Mouse (Mus musculus): ENCODE data around the gene Tbp.
A peak's percentile ranks its signal among the peaks of the same experiment; 100 is the strongest.

Gene Tbp

GRCm38 (mm10) chr17:15499656-15500394, at the start of gene Tbp, which contains the start of gene Psmb1:
Tbp (plus strand) TSS chr17:15499888.
Psmb1 (minus strand) TSS chr17:15499751.
- peak; percentile 98 for DNase-seq (ENCODE audit: low read depth, low spot score)

GRCm38 (mm10) chr17:15455203-15455602, 44.5 kb upstream of the Tbp start:
- no peak for DNase-seq (ENCODE audit: low read depth, low spot score)

GRCm38 (mm10) chr17:15456595-15456994, 43.1 kb upstream of the Tbp start:
- DNase-seq (ENCODE audit: low read depth, low spot score) = no peak

- DNase-seq (ENCODE audit: low read depth, low spot score) = no peak
Measured at GRCm38 (mm10) chr17:15459761-15460160, 39.9 kb upstream of the Tbp start.

- DNase-seq (ENCODE audit: low read depth, low spot score) = no peak
Measured at GRCm38 (mm10) chr17:15461921-15462495, 37.7 kb upstream of the Tbp start.

- peak; percentile 83 for DNase-seq (ENCODE audit: low read depth, low spot score)
Measured at GRCm38 (mm10) chr17:15467669-15468068, 32.0 kb upstream of the Tbp start.

GRCm38 (mm10) chr17:15472671-15473070, 27.0 kb upstream of the Tbp start:
- DNase-seq (ENCODE audit: low read depth, low spot score) = no peak

- DNase-seq (ENCODE audit: low read depth, low spot score) = no peak
Measured at GRCm38 (mm10) chr17:15490542-15490941, 9.1 kb upstream of the Tbp start.

GRCm38 (mm10) chr17:15497882-15498752, 1.6 kb upstream of the Tbp start:
- DNase-seq (ENCODE audit: low read depth, low spot score) = peak; percentile 90

GRCm38 (mm10) chr17:15498753-15499113, 955 bp upstream of the Tbp start:
- DNase-seq (ENCODE audit: low read depth, low spot score) = no peak

- no peak for DNase-seq (ENCODE audit: low read depth, low spot score)
Measured at GRCm38 (mm10) chr17:15510694-15511093, 11.0 kb downstream of the Tbp start.

GRCm38 (mm10) chr17:15517776-15518175, 18.1 kb downstream of the Tbp start:
- DNase-seq (ENCODE audit: low read depth, low spot score) = no peak

GRCm38 (mm10) chr17:15518186-15518585, 18.5 kb downstream of the Tbp start:
- no peak for DNase-seq (ENCODE audit: low read depth, low spot score)

GRCm38 (mm10) chr17:15518766-15519165, 19.1 kb downstream of the Tbp start:
- no peak for DNase-seq (ENCODE audit: low read depth, low spot score)

- DNase-seq (ENCODE audit: low read depth, low spot score) = peak; percentile 5
Measured at GRCm38 (mm10) chr17:15526304-15526703, 26.6 kb downstream of the Tbp start.

- peak; percentile 96 for DNase-seq (ENCODE audit: low read depth, low spot score)
Measured at GRCm38 (mm10) chr17:15526986-15527810, 27.5 kb downstream of the Tbp start, which contains the start of gene Pdcd2. Pdcd2 (minus strand) TSS chr17:15527301.

GRCm38 (mm10) chr17:15527811-15528136, 28.1 kb downstream of the Tbp start:
- DNase-seq (ENCODE audit: low read depth, low spot score) = no peak

- no peak for DNase-seq (ENCODE audit: low read depth, low spot score)
Measured at GRCm38 (mm10) chr17:15528887-15529286, 29.2 kb downstream of the Tbp start.

GRCm38 (mm10) chr17:15530141-15530540, 30.5 kb downstream of the Tbp start:
- DNase-seq (ENCODE audit: low read depth, low spot score) = peak; percentile 13

GRCm38 (mm10) chr17:15535162-15535800, 35.6 kb downstream of the Tbp start:
- no peak for DNase-seq (ENCODE audit: low read depth, low spot score)

- no peak for DNase-seq (ENCODE audit: low read depth, low spot score)
Measured at GRCm38 (mm10) chr17:15535943-15536342, 36.3 kb downstream of the Tbp start.

All from mesoderm, embryonic 11.5 days (tissue).